In genomic region chr10:41197788-41198187, GRCm38 (mm10) we compare ENCODE assay signal across 23 mouse cellular contexts.
DNase-seq lines count a peak whose midpoint lies in the region; ATAC-seq lines count a peak whose summit lies in the region.
"Had no signal": no experiment of that assay in that cellular context is flagged by ENCODE, and none has a peak within 500 bp of the region (broad histone marks: within the 10 kb centered on the region; RNA-seq: fewer than 3 reads in every experiment).

No protein-coding gene starts in this region.

- ATAC-seq in midbrain, embryonic 13.5 days, result peak; percentile 50; the same call in 1 of the 2 replicates
- peak; percentile 75 for ATAC-seq in erythroblast, adult 5-6 weeks (replicated peaks; ENCODE audit: low FRiP score, poor library complexity, severe bottlenecking)
- peak; percentile 79 for ATAC-seq in liver, embryonic 13.5 days (ENCODE audit: low read depth)
- ATAC-seq in midbrain, embryonic 16.5 days, result 0 out of 2 replicates have a peak, but pooled peaks have one; percentile 39
- ATAC-seq: forebrain, embryonic 14.5 days; intestine, postnatal 0 days; Patski had no signal

- no peak overlapping the region for H3K27ac ChIP-seq in midbrain, embryonic 13.5 days
- no peak overlapping the region; the same call in 1 of the 2 replicates for H3K27ac ChIP-seq in midbrain, embryonic 10.5 days (replicated peaks)
- H3K27ac ChIP-seq in liver, embryonic 13.5 days, result peak overlapping the region; percentile 92
- H3K27ac ChIP-seq in midbrain, embryonic 16.5 days (ENCODE audit: low read length), result no peak overlapping the region
- no peak overlapping the region for H3K27ac ChIP-seq in embryonic facial prominence, embryonic 10.5 days (replicated peaks)
- H3K27ac ChIP-seq: embryonic facial prominence, embryonic 13.5 days; gastrocnemius, adult 2 months; heart, embryonic 10.5 days; limb, embryonic 15.5 days; neural tube, embryonic 13.5 days had no signal

- DNase-seq in midbrain, embryonic 10.5 days (ENCODE audit: low spot score), result no peak
- peak; percentile 59 for DNase-seq in liver, embryonic 13.5 days
- no peak for DNase-seq in urinary bladder, postnatal 25 days (ENCODE audit: low spot score)
- no peak for DNase-seq in embryonic facial prominence, embryonic 10.5 days (ENCODE audit: low spot score)
- DNase-seq: cerebellum, adult 18-20 months; cerebellum, postnatal 25 days; gastrocnemius, adult 2 months; heart, postnatal 10 days; kidney, postnatal 36 days; layer of hippocampus, adult 9-11 months; lung, postnatal 4 days; right cerebral cortex, adult 18-20 months; right cerebral cortex, postnatal 4 days had no signal

- WGBS in midbrain, embryonic 13.5 days, result 94% methylated on average over 5 of the region's 5 CpGs
- 95% methylated on average over 5 of the region's 5 CpGs for WGBS in midbrain, embryonic 10.5 days
- WGBS in liver, embryonic 13.5 days (ENCODE audit: insufficient replicate concordance), result 54% methylated on average over 5 of the region's 5 CpGs
- WGBS in midbrain, embryonic 16.5 days, result 85% methylated on average over 5 of the region's 5 CpGs
- 89% methylated on average over 5 of the region's 5 CpGs for WGBS in embryonic facial prominence, embryonic 10.5 days

- H3K27me3 ChIP-seq in midbrain, embryonic 13.5 days, result no peaks in the 10 kb centered on the region
- H3K27me3 ChIP-seq in midbrain, embryonic 10.5 days (ENCODE audit: low read depth, poor library complexity, severe bottlenecking), result no peaks in the 10 kb centered on the region
- no peaks in the 10 kb centered on the region for H3K27me3 ChIP-seq in liver, embryonic 13.5 days
- no peaks in the 10 kb centered on the region for H3K27me3 ChIP-seq in midbrain, embryonic 16.5 days (ENCODE audit: control insufficient read depth, insufficient read depth, low read depth, low read length)
- no peaks in the 10 kb centered on the region for H3K27me3 ChIP-seq in embryonic facial prominence, embryonic 10.5 days (replicated peaks; ENCODE audit: low read depth, poor library complexity, severe bottlenecking)
- H3K27me3 ChIP-seq: embryonic facial prominence, embryonic 13.5 days; limb, embryonic 15.5 days; neural tube, embryonic 13.5 days; Patski had no signal

- H3K9ac ChIP-seq in midbrain, embryonic 13.5 days (replicated peaks), result no peak overlapping the region
- H3K9ac ChIP-seq in liver, embryonic 13.5 days, result peak overlapping the region; percentile 60
- no peak overlapping the region for H3K9ac ChIP-seq in midbrain, embryonic 16.5 days (ENCODE audit: low read depth, low read length)
- H3K9ac ChIP-seq: embryonic facial prominence, embryonic 13.5 days; limb, embryonic 15.5 days; neural tube, embryonic 13.5 days had no signal

- H3K4me2 ChIP-seq in midbrain, embryonic 13.5 days (replicated peaks), result no peak overlapping the region
- peak overlapping the region; percentile 21 for H3K4me2 ChIP-seq in liver, embryonic 13.5 days
- H3K4me2 ChIP-seq in midbrain, embryonic 16.5 days (ENCODE audit: low read length), result no peak overlapping the region
- H3K4me2 ChIP-seq: embryonic facial prominence, embryonic 13.5 days; limb, embryonic 15.5 days; neural tube, embryonic 13.5 days had no signal

- peaks cover 11% of the 10 kb centered on the region for H3K4me1 ChIP-seq in midbrain, embryonic 13.5 days (replicated peaks)
- H3K4me1 ChIP-seq in midbrain, embryonic 10.5 days, result peaks cover 13% of the 10 kb centered on the region
- H3K4me1 ChIP-seq in liver, embryonic 13.5 days (replicated peaks), result peaks cover 52% of the 10 kb centered on the region
- H3K4me1 ChIP-seq in midbrain, embryonic 16.5 days (ENCODE audit: control insufficient read depth, insufficient read depth, low read length), result peaks cover 4% of the 10 kb centered on the region; the same call in 1 of the 2 replicates
- no peaks in the 10 kb centered on the region for H3K4me1 ChIP-seq in embryonic facial prominence, embryonic 10.5 days
- H3K4me1 ChIP-seq: embryonic facial prominence, embryonic 13.5 days; heart, embryonic 10.5 days; limb, embryonic 15.5 days had no signal

- H3K36me3 ChIP-seq in midbrain, embryonic 13.5 days, result no peaks in the 10 kb centered on the region; the same call in 1 of the 2 replicates
- H3K36me3 ChIP-seq in midbrain, embryonic 10.5 days, result no peaks in the 10 kb centered on the region
- no peaks in the 10 kb centered on the region; the same call in 1 of the 2 replicates for H3K36me3 ChIP-seq in liver, embryonic 13.5 days
- H3K36me3 ChIP-seq in midbrain, embryonic 16.5 days (ENCODE audit: control insufficient read depth, insufficient read depth, low read length), result no peaks in the 10 kb centered on the region
- no peaks in the 10 kb centered on the region for H3K36me3 ChIP-seq in embryonic facial prominence, embryonic 10.5 days (replicated peaks)
- H3K36me3 ChIP-seq: embryonic facial prominence, embryonic 13.5 days; heart, embryonic 10.5 days; limb, embryonic 15.5 days; neural tube, embryonic 13.5 days had no signal

- H3K9me3 ChIP-seq in midbrain, embryonic 13.5 days, result no peaks in the 10 kb centered on the region
- H3K9me3 ChIP-seq in midbrain, embryonic 10.5 days (replicated peaks), result no peaks in the 10 kb centered on the region
- H3K9me3 ChIP-seq in liver, embryonic 13.5 days (replicated peaks), result no peaks in the 10 kb centered on the region
- no peaks in the 10 kb centered on the region for H3K9me3 ChIP-seq in midbrain, embryonic 16.5 days (replicated peaks; ENCODE audit: control insufficient read depth, low read length, poor library complexity, severe bottlenecking)
- no peaks in the 10 kb centered on the region for H3K9me3 ChIP-seq in embryonic facial prominence, embryonic 10.5 days
- H3K9me3 ChIP-seq: embryonic facial prominence, embryonic 13.5 days; heart, embryonic 10.5 days; limb, embryonic 15.5 days; neural tube, embryonic 13.5 days had no signal

- H3K4me3 ChIP-seq in midbrain, embryonic 13.5 days (replicated peaks), result no peak overlapping the region
- no peak overlapping the region for H3K4me3 ChIP-seq in midbrain, embryonic 10.5 days
- H3K4me3 ChIP-seq in liver, embryonic 13.5 days (replicated peaks), result no peak overlapping the region
- no peak overlapping the region for H3K4me3 ChIP-seq in midbrain, embryonic 16.5 days (ENCODE audit: low read depth, low read length)
- no peak overlapping the region for H3K4me3 ChIP-seq in embryonic facial prominence, embryonic 10.5 days
- H3K4me3 ChIP-seq: embryonic facial prominence, embryonic 13.5 days; gastrocnemius, adult 2 months; heart, embryonic 10.5 days; limb, embryonic 15.5 days; neural tube, embryonic 13.5 days had no signal
